Mouse (Mus musculus) ES-Bruce4 (cell line): Measurements from ENCODE around the gene Olfr372.

Experiments
- CTCF ChIP-seq: IDR thresholded peaks from one replicate; pipeline ENCODE4 v1.8.1; 2011; ENCODE audit warnings: low read depth, low read length
- POLR2A ChIP-seq: IDR thresholded peaks from one replicate; pipeline ENCODE4 v1.8.1; 2011; ENCODE audit warnings: low read length; ENCODE audit not compliant: insufficient read depth

DNA sequence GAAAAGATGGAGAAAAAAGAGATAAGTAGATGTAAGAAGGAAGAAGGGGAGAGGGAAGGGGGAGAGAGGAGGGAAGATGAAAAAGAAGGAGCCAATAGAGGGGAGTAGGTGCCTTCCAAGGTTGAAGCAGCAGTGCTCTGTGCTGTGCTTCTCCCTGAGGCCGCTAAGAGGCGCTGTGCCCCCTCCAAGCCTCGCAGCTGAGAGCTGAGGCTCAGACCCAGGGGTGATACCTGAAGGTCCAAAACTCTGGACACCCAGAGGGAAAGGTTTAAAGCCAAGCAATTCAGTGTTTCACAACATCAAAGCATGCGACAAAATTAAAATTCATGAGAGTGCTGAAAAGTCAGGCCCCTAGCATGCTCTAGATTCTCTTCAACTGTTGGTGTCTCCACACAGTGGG is 64.1 kb downstream of the Olfr372 start:
- TF ChIP-seq POLR2A (no peak), CTCF (peak; percentile 91)
